Mouse (Mus musculus) Muller cell, postnatal 12 days (primary cell): ENCODE data around the gene Mms22l.
"Not testable (repeated sequence)": the region's sequence is repeated elsewhere in the genome, so short reads cannot be mapped to it uniquely, and the experiment has no call there.

Experiments
- DNase-seq: peaks from one replicate; pipeline ENCODE4 v3.0.0-alpha.2; 2015; ENCODE audit errors: inconsistent ontology term

Gene Mms22l

GRCm38 (mm10) chr4:24496116-24496952 is at the start of gene Mms22l:
TSS of gene Mms22l (plus strand) at chr4:24496451.
- DNase-seq = peak; percentile 96

- DNase-seq = not testable (repeated sequence)
Measured at GRCm38 (mm10) chr4:24484046-24484445, 12.2 kb upstream of the Mms22l start.

GRCm38 (mm10) chr4:24496953-24497319 is 685 bp downstream of the Mms22l start:
- no peak for DNase-seq

GRCm38 (mm10) chr4:24509195-24509594 is 12.9 kb downstream of the Mms22l start:
- DNase-seq = no peak

- DNase-seq = no peak
Measured at GRCm38 (mm10) chr4:24536989-24537388, 40.7 kb downstream of the Mms22l start.

- DNase-seq = no peak
Measured at GRCm38 (mm10) chr4:24543421-24543820, 47.2 kb downstream of the Mms22l start.

- peak; percentile 63 for DNase-seq
Measured at GRCm38 (mm10) chr4:24544677-24545151, 48.5 kb downstream of the Mms22l start.

GRCm38 (mm10) chr4:24556116-24556820 is 60.0 kb downstream of the Mms22l start:
- DNase-seq = no peak

- DNase-seq = no peak
Measured at GRCm38 (mm10) chr4:24557149-24557548, 60.9 kb downstream of the Mms22l start.

- DNase-seq = no peak
Measured at GRCm38 (mm10) chr4:24568026-24568425, 71.8 kb downstream of the Mms22l start.

GRCm38 (mm10) chr4:24568989-24569556 is 72.8 kb downstream of the Mms22l start:
- DNase-seq = no peak

GRCm38 (mm10) chr4:24574276-24574675 is 78.0 kb downstream of the Mms22l start:
- peak; percentile 73 for DNase-seq

GRCm38 (mm10) chr4:24577594-24577993 is 81.3 kb downstream of the Mms22l start:
- no peak for DNase-seq

GRCm38 (mm10) chr4:24582295-24582694 is 86.0 kb downstream of the Mms22l start:
- no peak for DNase-seq

GRCm38 (mm10) chr4:24583997-24584396 is 87.7 kb downstream of the Mms22l start:
- no peak for DNase-seq

GRCm38 (mm10) chr4:24594824-24595223 is 98.6 kb downstream of the Mms22l start:
- no peak for DNase-seq

GRCm38 (mm10) chr4:24596942-24597611 is 100.8 kb downstream of the Mms22l start:
- DNase-seq = no peak

- no peak for DNase-seq
Measured at GRCm38 (mm10) chr4:24598637-24599036, 102.4 kb downstream of the Mms22l start.

- DNase-seq = no peak
Measured at GRCm38 (mm10) chr4:24601711-24602110, 105.5 kb downstream of the Mms22l start.

GRCm38 (mm10) chr4:24609085-24609484 is 112.8 kb downstream of the Mms22l start:
- DNase-seq = no peak

- DNase-seq = no peak
Measured at GRCm38 (mm10) chr4:24609564-24609963, 113.3 kb downstream of the Mms22l start.

GRCm38 (mm10) chr4:24620005-24620404 is 123.8 kb downstream of the Mms22l start:
- DNase-seq = no peak
